Mouse (Mus musculus) WW6 (cell line): ENCODE data around the gene Ifnar2.

Experiments
- DNase-seq: peaks from one replicate; pipeline ENCODE4 v3.0.0-alpha.2; 2013; ENCODE audit warnings: low read depth, low spot score

Ifnar2 gene

DNA sequence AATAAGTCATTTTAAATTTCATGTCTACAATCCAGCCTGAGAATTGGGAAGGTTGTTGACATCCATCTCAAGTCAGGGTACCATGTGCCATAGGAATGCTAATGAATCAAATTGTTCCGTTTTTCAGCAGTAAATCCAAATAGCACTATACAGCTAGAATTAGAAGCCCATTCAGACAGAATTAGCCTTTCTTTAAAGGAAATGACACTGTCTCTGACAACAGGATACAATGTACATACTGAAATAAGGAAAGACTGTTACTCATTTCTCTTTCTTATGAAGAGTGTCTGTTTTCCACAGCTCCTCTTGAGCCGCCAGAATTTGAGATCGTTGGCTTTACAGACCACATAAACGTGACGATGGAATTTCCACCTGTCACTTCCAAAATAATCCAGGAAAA, 18.8 kb downstream of the Ifnar2 start, which contains the start of gene Gm21970:
Gene Gm21970 (plus strand): TSS at position 301 of the 400 bp plus-strand sequence.
- DNase-seq: no peak

DNA sequence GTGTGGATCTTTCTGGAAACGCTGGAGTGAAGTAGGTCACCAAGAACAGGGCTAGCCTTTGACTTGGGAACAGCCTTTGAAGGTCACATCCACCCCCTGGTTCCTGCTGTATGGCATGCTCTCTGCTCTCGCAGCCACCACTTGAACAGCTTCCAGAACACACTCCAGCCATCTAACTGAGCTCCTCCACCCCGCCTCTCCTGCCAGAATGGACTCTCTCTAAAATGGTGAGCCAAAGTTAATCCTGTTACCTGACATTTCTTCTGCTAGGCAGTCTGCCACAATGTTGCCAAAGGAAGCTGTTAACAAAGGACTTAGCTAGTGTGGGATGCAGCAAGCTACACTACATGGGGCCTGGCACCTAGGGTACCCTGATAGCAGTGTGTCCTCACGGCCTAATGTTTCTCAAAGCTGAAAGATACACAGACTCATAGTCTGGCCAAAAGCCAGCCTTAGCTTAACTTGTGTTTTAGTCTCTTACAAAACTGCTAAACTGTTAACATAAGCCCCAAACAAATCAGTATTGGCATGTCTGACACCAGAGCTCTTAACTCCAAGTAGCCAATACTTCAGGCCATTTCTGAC, 22.3 kb downstream of the Ifnar2 start:
- DNase-seq: no peak

DNA sequence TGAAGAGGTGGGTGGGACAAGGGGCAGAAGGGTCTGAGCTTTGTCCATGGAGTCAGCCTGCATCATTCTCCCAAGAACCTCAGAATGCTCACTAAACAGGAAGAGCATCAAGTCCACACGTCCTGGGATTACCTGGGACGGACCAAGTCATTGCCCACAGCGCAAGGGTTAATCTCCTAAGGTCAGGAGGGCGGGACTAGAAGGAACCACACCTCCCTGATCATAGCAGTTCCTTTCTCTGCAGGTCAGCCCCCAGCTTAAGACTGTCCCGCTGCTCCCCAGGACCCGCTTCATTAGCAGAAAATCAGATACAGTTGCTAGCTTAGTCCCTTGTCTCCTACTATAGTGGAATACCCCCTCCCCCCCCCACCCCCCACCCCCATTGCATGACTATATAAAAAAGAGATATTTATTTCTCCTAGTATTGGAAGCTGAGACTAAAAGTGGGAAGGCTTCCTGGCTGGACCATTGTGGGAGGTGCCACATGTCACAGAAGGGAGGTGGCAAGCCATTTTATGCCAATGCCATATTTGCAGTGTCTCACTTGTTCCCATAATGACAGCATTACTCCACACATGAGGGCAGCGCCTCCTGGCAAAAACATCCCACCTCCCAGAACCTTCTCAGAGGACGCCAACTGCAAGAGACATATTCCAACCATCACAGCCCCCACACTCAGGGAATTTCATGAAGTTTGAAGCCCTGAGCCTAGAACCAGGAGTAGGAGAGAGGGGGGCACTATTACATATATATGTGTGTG, 23.2 kb downstream of the Ifnar2 start:
- DNase-seq: no peak

DNA sequence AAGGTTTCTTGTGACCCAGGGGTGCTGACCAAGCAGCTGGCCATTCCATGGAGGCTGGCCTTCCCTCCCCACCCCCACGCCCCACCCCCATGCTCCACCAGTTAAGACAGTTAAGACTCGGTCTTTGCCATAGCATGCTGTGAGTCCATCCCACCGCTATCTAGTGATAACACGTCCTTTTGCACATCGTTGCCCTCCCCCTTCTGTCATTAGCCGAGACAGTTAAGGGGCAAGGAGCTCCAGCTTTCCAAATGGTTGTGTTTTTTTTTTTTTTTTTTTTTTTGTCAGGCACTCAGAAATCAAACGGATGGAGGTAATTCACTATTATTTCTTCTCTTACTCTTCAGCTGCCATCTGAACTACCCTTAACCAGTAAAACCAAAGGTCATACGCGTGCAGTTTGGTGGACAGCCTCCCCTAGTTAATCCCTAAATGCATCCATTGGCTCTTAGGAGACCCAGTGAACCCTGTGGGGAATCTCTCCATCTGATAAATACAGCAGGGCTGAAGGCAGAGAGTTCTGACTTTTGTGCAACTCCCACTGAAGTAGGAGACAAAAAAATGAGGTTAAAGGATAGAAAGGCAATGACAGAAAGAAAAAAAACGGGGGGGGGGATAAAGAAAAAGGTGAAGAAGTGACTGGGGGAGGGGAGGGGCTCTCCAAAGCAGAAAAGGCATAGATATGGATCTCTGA, 24.4 kb downstream of the Ifnar2 start:
- DNase-seq: no peak

DNA sequence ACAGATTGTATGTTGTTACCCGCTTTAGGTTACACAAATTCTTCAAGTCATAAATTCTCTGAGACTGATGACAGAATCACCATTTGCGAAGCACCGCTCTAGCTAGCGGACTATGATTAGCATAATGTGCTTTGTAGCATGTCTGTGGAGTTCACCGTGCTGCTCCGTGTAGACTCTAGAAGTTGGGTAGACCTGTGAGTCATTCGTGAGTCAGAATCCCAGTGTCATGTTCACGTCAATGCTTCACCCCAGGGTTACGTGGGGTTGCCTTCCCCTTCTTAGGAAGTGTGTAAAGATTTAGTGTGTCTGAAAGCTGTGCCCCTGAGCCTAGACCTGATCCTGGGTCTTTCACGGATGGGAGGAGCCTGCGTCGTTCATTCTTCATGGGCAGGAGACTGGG, 25.4 kb downstream of the Ifnar2 start:
- DNase-seq: no peak

DNA sequence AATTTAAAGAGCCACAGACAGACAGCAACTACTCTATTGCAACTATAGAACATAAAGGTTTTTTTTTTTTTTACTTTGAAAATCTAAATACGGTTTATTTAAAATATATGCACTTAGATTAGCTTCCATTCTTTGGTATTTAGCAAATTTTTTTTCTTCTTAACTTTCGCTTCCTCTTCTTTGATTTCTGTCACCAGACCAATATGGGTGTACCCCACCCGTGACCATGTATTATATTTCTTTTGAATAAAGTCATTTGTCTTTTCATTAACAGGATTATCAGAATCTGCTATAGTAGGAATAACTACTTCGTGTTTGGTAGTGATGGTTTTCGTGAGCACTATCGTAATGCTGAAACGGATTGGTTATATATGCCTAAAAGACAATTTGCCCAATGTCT, 26.4 kb downstream of the Ifnar2 start:
- DNase-seq: no peak

DNA sequence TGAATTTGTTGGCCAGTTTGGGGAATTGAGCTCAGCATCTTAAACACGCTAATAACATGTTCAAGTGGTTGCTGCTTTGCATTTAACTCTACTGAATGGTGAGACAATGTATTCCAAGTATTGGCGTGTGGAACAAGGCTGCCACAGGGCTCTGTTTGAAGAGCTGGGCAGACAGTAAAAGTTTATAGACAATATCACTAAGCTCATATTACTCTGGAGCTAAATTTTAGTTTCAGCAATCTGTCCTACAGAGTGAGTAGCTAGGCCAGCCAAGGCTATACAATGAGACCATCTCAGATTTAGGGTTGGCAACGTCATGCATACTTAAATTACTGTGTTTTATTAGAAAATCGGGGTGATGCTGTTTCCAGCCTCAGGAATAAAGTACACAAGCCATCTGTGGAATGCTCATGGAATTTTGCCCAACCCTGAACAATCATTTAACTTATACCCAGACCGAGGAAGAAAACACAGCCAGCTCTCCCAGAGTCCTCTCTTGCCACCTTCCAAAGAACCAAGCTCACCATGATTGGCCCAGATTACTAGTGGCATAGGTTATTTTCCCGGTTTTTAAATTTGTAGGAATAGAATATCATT, 29.1 kb downstream of the Ifnar2 start:
- no peak for DNase-seq

DNA sequence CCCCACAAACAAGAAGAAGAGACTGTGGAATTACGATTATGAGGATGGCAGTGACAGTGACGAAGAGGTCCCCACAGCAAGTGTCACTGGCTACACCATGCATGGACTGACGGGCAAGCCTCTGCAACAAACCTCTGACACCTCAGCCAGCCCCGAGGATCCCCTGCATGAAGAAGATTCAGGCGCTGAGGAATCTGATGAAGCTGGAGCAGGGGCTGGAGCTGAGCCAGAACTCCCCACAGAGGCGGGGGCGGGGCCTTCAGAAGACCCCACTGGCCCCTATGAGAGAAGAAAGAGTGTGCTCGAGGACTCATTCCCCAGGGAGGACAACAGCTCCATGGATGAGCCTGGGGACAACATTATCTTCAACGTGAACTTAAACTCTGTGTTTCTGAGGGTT, 31.2 kb downstream of the Ifnar2 start:
- DNase-seq: no peak

DNA sequence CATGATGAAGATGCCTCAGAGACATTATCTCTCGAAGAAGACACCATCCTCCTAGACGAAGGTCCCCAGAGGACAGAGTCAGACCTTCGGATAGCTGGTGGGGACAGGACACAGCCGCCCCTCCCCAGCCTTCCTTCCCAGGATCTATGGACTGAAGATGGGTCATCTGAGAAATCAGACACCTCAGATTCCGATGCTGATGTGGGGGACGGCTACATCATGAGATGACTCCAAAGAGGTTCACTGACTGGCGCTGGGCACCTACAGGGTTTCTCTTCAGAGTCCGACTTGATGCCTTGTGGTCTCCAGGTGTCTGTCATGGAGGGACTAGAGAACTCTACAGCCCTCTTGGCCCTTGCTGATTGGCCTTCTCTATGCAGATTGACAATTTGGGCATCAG, 31.6 kb downstream of the Ifnar2 start:
- no peak for DNase-seq

DNA sequence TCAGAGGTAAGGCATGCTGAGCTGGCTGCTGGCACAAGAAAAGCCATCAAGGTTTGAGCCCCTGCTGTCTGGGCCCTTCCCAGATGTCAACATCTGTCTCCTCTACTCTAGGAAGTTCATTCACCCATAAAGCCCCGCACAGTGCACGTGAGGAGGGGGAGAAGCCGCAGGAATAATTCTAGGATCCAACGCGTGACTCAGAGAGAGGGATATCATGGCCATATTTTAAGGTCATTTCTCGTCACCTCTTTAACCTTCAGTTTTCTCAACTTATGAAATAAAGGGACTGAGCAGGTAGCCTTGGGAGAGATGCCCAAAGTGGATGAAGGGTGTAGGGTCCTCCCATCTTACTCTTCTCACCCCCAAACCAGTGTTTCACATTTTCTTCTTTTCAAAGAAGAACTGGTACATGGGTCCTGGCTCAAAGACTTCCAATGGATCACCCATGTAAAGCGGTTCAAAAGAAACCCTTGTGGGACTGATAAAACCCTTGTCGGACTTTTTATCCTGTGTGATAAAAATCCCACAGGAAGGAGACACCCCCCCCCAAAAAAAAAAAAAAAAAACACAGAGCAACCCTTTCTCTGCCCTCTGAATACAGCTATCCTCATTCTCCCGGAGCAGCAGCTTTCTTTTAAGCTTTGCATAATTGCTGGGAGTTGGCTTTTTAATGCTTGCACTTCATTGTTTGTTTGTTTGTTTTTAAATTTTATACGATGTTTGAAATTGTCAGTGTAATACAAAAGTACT, 32.4 kb downstream of the Ifnar2 start:
- no peak for DNase-seq

DNA sequence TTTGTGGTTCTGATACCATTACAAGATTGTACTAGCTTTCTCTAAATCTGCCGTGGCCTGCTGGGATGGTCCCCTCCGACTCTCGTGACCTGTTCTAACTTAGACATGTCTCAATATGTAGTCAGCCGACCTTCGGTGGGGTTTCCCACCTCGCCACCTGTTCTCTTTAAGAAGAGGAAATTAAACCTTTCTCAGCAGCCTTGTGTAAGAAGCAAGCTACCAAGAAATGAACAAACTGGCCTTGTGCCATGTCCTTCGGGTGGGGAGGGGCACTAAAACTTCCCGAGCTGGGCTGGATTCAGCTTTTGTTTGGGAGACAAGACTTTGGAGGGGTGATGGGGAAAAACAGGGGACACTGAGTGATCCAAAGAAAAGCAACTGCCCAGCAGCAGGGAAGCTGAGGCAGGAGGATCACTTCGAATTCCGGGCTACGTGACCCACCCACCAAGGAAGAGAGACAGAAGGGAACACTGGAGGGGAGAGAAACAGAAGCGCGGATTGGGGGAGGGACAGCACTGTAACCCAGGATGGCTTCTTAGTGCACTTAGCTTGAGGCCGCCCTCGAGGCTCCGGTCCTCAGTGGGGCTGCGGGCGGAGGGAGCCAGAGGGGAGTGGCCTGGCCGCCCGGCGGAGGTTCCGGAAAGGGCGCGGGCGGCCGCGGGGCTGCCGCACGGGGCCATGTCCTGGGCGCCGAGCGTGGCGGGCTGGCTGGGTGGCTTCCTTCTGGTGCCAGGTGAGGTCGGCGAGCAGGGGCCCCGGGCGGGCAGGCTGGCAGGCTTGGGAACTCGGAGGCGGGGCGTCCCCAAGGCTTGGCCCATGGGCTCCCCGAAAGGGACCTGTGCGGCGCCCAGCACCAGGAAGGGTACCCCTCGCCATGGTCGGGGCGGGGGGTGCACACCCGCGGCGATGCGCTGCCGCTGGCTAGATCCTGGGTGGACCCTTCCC, 33.3 kb downstream of the Ifnar2 start, which contains the start of gene Il10rb:
Gene Il10rb (plus strand): TSS at position 525 of the 945 bp plus-strand sequence.
- DNase-seq: no peak

DNA sequence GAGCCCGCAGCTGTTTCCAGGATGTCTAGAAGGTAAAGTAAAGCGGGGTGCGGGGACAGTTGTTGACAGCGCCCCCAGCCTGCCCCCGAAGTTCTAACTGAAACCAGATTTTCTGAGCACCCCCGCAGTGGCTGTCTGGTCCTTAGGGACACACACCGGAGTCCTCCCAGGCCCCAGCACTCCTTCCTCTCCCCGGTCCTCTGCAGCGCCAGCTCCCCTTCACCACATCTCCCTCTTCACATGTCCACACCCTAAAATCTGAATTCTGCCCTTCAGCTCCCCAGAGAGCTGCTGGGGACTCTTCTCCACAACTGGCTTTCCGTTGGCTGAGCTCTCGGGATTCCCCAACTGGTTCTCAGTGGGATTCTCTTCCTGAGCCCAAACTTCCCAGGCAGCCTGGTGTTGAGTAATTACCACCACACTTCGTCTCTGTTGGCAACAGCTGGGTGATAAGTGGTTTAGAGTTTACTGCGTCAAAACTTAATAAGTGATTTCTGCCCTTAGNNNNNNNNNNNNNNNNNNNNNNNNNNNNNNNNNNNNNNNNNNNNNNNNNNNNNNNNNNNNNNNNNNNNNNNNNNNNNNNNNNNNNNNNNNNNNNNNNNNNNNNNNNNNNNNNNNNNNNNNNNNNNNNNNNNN, 34.1 kb downstream of the Ifnar2 start:
- DNase-seq: no peak

DNA sequence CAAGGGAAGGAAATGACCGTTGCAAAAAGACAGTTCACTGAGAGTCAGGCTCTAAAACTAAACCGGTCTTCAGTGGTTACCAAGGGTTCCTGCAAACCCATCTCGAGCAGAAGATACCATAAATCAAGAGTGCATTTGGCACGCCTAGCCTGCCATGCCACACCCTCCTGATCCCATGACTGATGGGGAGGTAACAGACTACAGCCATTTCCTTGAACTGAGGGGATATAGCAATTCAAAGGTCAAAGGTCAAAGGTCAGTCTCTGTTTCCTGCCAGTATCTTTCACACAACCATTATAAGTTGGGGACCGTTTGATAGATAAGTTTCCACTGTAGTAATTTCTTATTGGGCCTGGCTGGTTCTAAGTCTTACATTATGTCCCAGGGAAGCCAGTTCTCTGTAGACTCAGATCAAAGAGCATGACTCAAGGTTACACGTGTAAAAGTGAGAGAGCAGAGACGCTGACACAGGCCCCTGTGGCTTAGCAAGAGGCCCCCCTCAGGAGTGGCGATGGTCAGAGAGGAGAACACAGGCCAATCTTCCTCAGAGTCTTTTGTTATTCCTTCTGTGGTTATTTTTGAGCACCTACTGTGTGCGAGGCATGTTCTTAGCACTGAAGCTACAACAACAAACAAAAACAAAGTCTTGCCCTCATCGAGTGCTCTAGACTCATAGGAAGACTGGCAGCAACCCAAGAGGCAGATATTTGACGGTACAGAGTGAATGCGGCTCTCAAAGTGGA, 40.7 kb downstream of the Ifnar2 start:
- DNase-seq: no peak

DNA sequence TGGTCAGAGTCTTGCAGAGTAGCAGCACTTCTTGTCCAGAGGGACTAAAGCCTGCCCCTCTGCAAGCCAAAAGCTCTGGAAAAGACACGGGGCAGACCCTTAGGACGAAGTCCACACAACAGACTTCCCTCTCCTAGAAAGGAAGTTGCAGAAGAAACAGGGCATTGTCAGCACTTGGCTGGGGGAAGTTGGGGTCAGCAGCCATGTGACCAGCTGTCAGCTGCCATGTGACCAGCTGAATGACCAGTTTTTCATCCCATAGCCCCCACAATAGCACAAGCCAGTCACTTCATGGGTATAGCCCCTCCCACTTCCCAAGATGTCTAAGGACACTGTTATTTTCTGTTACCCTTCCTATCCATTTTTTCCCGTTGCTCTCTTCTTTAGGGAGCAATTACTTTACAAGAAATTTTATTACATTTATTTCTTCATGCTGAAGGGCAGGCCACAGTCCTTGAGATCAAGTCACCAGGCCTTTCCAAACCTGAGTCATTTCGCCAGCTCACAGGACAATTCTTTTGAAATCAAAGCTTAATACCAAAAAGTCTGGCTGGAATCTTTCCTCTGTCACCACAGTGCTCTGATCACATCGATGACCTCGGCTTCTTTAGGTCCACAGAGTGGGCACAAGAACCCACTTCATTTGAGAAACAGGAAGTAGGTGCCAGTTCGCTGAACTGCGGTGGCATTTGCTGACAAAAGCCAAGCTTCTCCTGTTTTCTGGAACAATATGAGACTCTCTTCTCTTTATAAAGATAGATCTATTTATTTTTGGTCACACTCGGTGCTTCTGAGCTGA, 43.0 kb downstream of the Ifnar2 start:
- DNase-seq: no peak

DNA sequence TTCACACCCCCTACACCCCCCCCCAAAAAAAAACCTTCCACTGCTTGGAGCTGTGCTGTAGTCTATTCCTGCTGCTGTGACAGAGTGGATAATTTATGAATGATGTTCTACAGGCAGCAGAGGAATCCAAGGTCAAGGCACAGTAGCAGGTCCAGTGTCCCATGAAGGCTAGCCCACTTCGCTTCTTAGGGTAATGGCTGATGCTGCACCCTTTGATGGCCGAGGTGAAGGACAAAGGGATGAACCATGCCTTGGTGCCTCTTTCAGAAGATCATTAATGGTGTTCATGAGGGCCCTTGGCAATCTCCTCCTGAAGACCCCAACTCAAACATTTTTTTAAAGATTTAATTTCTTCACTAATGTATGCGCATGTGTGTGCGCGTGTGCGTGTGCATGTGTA, 43.8 kb downstream of the Ifnar2 start:
- DNase-seq: no peak

DNA sequence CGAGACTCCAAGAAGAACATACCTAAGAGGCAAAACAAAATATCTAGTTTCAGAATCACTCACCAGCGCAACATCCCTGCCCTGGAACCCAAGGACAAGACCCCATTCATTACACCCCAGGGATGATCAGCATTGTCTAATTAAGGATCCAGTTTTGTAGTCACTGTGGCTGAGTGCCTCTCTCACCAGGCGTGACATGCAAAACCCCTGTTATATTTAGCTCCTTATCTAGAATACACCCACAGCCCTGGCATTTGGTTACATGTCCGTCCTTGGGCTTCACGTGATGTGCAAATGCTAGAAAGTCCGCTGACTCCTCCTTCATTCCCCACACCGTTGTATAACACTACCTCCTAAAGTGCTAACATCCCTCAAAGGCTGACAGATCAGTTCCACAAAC, 44.4 kb downstream of the Ifnar2 start:
- no peak for DNase-seq

DNA sequence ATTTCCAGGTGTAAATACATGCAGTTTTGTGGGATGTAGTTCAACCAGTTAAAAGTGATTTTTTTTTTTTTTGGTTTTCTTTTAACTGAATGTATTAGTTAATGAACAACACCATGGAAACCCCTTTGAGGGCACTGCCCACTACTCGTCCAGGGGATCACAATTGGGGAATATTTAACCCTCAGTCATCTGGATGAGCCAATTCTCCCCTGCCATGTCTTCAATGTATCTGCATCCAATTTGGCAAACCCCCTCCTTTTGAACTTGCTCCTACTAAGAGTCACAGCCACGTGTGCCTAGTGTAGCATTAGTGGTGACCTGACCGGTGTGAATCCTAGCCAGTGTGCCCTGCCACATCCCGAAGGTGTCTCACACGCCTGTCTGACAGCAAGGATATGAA, 45.9 kb downstream of the Ifnar2 start:
- no peak for DNase-seq

DNA sequence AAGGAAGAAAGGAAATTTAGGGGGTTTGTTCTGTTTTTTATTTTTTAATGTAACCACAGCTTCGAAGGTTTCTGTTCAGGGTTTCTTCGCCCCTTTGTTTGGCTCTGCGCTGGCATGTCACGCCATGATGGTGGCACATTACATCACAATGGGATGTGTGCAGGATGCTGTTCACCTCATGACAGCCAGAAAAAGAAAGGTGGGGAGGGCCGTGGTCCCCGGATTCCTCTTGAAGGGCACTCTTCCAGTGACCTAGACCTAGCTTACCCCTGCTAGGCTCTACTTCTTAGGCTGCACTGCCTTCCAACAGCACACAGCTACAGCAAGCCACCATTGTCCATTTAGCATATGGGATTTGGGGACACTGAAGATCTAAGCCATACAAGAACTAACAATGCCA, 53.2 kb downstream of the Ifnar2 start:
- DNase-seq: no peak

DNA sequence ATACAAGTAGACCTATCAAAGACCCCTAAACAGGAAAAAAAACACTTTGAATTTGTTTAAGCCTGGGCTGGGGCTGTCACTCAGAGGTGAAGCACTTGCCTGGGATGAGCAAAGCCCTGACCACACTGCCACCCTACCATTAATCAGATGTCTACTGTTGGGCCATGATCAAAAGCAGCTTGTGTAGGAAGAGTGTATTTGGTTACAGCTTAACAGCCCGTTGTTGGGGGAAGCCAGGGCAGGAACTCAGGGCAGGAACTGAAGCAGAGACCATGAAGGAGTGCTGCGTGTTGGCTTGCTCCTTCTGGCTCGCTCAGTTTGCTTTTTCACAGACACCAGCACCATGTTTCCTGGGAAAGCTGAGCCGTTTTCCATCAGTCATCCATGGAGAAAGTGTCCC, 54.0 kb downstream of the Ifnar2 start:
- no peak for DNase-seq
